Mouse (Mus musculus): ENCODE results near the gene Usp34. TPM values are rescaled to one million over a fixed set of nuclear protein-coding genes. Genes with fewer than 3 reads are reported as not detected.

The Usp34 gene
- polyA plus RNA-seq, 1 experiment from 2014 or later, result 48.3 TPM

Other genes starting within 250 kb of the Usp34 start
- gene Xpo1, start 50.9 kb upstream of the Usp34 start, polyA plus RNA-seq (2014; fragmentation: Nextera tagmentation; extraction: Ambion mirVana), result 148 and 161 TPM in 2 replicates
- 165 and 169 TPM in 2 replicates for gene Ahsa2, start 191.1 kb downstream of the Usp34 start, polyA plus RNA-seq (2014; fragmentation: Nextera tagmentation; extraction: Ambion mirVana)
- gene 1700093K21Rik, start 214.3 kb downstream of the Usp34 start, polyA plus RNA-seq (2014; fragmentation: Nextera tagmentation; extraction: Ambion mirVana), result 0.17 TPM in 1 of 2 replicates, not detected in the other

All from hindbrain, embryonic 11.5 days (tissue).